Mouse (Mus musculus) hindbrain, embryonic 11.5 days (tissue): ENCODE data around the gene Xpnpep3. TPM values are rescaled to one million over a fixed set of nuclear protein-coding genes. Genes with fewer than 3 reads are reported as not detected.
"Not testable (repeated sequence)": the region's sequence is repeated elsewhere in the genome, so short reads cannot be mapped to it uniquely, and the experiment has no call there.

Experiments
- ATAC-seq: fragments of 200-750 bp; cut with Nextera tagmentation; 2 replicates; pipeline ENCODE4 v1.8.0; 2017; ENCODE audit warnings: mild to moderate bottlenecking, moderate TSS enrichment, moderate library complexity; ENCODE audit not compliant: low FRiP score
- DNase-seq: peaks from one replicate; pipeline ENCODE4 v3.0.0-alpha.2; 2015; ENCODE audit warnings: low spot score
- H3K27ac ChIP-seq: fragments of 300-500 bp; sonication (generic); 2 replicates; pipeline ENCODE4 v1.5.1; 2014; ENCODE audit warnings: mild to moderate bottlenecking, low read depth, low read length
- H3K27me3 ChIP-seq: fragments of 300-500 bp; sonication (generic); 2 replicates; pipeline ENCODE4 v1.6.1; 2014; ENCODE audit warnings: mild to moderate bottlenecking, low read length, moderate library complexity, mixed read lengths; ENCODE audit not compliant: control insufficient read depth, insufficient read depth
- H3K36me3 ChIP-seq: fragments of 300-500 bp; sonication (generic); 2 replicates; pipeline ENCODE4 v1.6.1; 2014; ENCODE audit warnings: mild to moderate bottlenecking, low read length, moderate library complexity, mixed read lengths; ENCODE audit not compliant: control insufficient read depth, insufficient read depth
- H3K4me1 ChIP-seq: fragments of 300-500 bp; sonication (generic); replicated peaks from 2 replicates; pipeline ENCODE4 v1.6.1; 2014; ENCODE audit warnings: low read length, mixed read lengths; ENCODE audit not compliant: control insufficient read depth, insufficient read depth
- H3K4me2 ChIP-seq: fragments of 300-500 bp; sonication (generic); replicated peaks from 2 replicates; pipeline ENCODE4 v1.6.1; 2014; ENCODE audit warnings: mild to moderate bottlenecking, low read depth, low read length
- H3K4me3 ChIP-seq: fragments of 300-500 bp; sonication (generic); 2 replicates; pipeline ENCODE4 v1.5.1; 2014; ENCODE audit warnings: low read depth, low read length
- H3K9ac ChIP-seq: fragments of 300-500 bp; sonication (generic); 2 replicates; pipeline ENCODE4 v1.6.1; 2014; ENCODE audit warnings: low read depth, low read length
- H3K9me3 ChIP-seq: fragments of 300-500 bp; sonication (generic); 2 replicates; pipeline ENCODE4 v1.6.1; 2016; ENCODE audit warnings: low read length; ENCODE audit not compliant: control insufficient read depth
- WGBS: fragments of 180-500 bp; shearing (Covaris S2); extraction: QIAGEN DNeasy Blood & Tissue Kit; methylation state at CpG from one replicate; pipeline ENCODE4 v1.1.7; 2014; 5-methylcytosine and 5-hydroxymethylcytosine counted together
- polyA plus RNA-seq: library from polyadenylated mRNA; unstranded; fragments of >200 nt; fragmentation: Nextera tagmentation; extraction: Ambion mirVana; gene quantifications from 2 replicates; pipeline ENCODE4 v1.2.1, GENCODE M21; 2014

Xpnpep3 gene
- polyA plus RNA-seq, 1 experiment from 2014 or later, result 6.8 TPM

- H3K4me2 ChIP-seq, result no peak overlapping the region
- WGBS, result 86% methylated on average over 2 of the region's 2 CpGs
- ATAC-seq (no peak), DNase-seq (no peak)
- H3K27ac ChIP-seq, result no peak overlapping the region
- H3K36me3 ChIP-seq, result peaks cover 11% of the 10 kb centered on the region
- H3K4me1 ChIP-seq, result no peaks in the 10 kb centered on the region
- no peaks in the 10 kb centered on the region for H3K9me3 ChIP-seq
- no peak overlapping the region for H3K9ac ChIP-seq
- H3K4me3 ChIP-seq, result no peak overlapping the region
- H3K27me3 ChIP-seq, result no peaks in the 10 kb centered on the region
These were observed 21.1 kb upstream of the Xpnpep3 start for GRCm38 (mm10) chr15:81378845-81379244.

GRCm38 (mm10) chr15:81386327-81386726 is 13.6 kb upstream of the Xpnpep3 start:
- no peaks in the 10 kb centered on the region for H3K27me3 ChIP-seq
- H3K4me2 ChIP-seq, result no peak overlapping the region
- H3K4me1 ChIP-seq, result no peaks in the 10 kb centered on the region
- H3K36me3 ChIP-seq, result peaks cover 8% of the 10 kb centered on the region; the same call in 1 of the 2 replicates
- ATAC-seq (no peak), DNase-seq (no peak)
- no peak overlapping the region for H3K27ac ChIP-seq
- no peak overlapping the region for H3K4me3 ChIP-seq
- H3K9me3 ChIP-seq, result no peaks in the 10 kb centered on the region
- H3K9ac ChIP-seq, result no peak overlapping the region
- WGBS, result 98% methylated on average over 5 of the region's 5 CpGs

- no peaks in the 10 kb centered on the region for H3K27me3 ChIP-seq
- H3K9ac ChIP-seq, result no peak overlapping the region
- H3K4me3 ChIP-seq, result no peak overlapping the region
- H3K9me3 ChIP-seq, result no peaks in the 10 kb centered on the region
- H3K4me2 ChIP-seq, result no peak overlapping the region
- no peaks in the 10 kb centered on the region for H3K36me3 ChIP-seq
- no peak overlapping the region for H3K27ac ChIP-seq
- no peaks in the 10 kb centered on the region for H3K4me1 ChIP-seq
- ATAC-seq (no peak), DNase-seq (no peak)
These were observed 6.9 kb upstream of the Xpnpep3 start for GRCm38 (mm10) chr15:81392997-81393396.

- H3K36me3 ChIP-seq, result no peaks in the 10 kb centered on the region
- no peak overlapping the region for H3K4me3 ChIP-seq
- no peak for DNase-seq
- 93% methylated on average over 8 of the region's 8 CpGs for WGBS
- H3K27me3 ChIP-seq, result no peaks in the 10 kb centered on the region
- H3K9ac ChIP-seq, result no peak overlapping the region
- ATAC-seq, result no peak
- no peaks in the 10 kb centered on the region; the same call in 1 of the 2 replicates for H3K4me1 ChIP-seq
- no peak overlapping the region for H3K4me2 ChIP-seq
- H3K9me3 ChIP-seq, result no peaks in the 10 kb centered on the region
- no peak overlapping the region for H3K27ac ChIP-seq
These were observed 5.6 kb upstream of the Xpnpep3 start for GRCm38 (mm10) chr15:81394211-81394915.

GRCm38 (mm10) chr15:81398189-81398588 is 1.7 kb upstream of the Xpnpep3 start:
- no peaks in the 10 kb centered on the region for H3K9me3 ChIP-seq
- H3K4me2 ChIP-seq, result peak overlapping the region; percentile 88
- peak overlapping the region; percentile 92 for H3K4me3 ChIP-seq
- ATAC-seq (no peak), DNase-seq (no peak)
- H3K4me1 ChIP-seq, result no peaks in the 10 kb centered on the region; the same call in 1 of the 2 replicates
- H3K27me3 ChIP-seq, result no peaks in the 10 kb centered on the region
- H3K9ac ChIP-seq, result no peak overlapping the region
- no peak overlapping the region for H3K27ac ChIP-seq
- no peaks in the 10 kb centered on the region for H3K36me3 ChIP-seq

- H3K27me3 ChIP-seq, result no peaks in the 10 kb centered on the region
- no peak; the same call in 1 of the 2 replicates for ATAC-seq
- H3K9me3 ChIP-seq, result no peaks in the 10 kb centered on the region
These were observed 671 bp upstream of the Xpnpep3 start for GRCm38 (mm10) chr15:81399297-81399637.

GRCm38 (mm10) chr15:81405008-81405407 is 5.1 kb downstream of the Xpnpep3 start:
- Histone ChIP-seq H3K36me3 (no peaks in the 10 kb centered on the region), H3K4me1 (no peaks in the 10 kb centered on the region), H3K9me3 (no peaks in the 10 kb centered on the region), H3K27me3 (no peaks in the 10 kb centered on the region), H3K4me3 (no peak overlapping the region), H3K27ac (no peak overlapping the region), H3K4me2 (no peak overlapping the region), H3K9ac (no peak overlapping the region)
- ATAC-seq (no peak), DNase-seq (no peak)
- WGBS, result 87% methylated on average over 3 of the region's 3 CpGs

More at GRCm38 (mm10) chr15:81399297-81399637, 671 bp upstream of the Xpnpep3 start:
- H3K27ac ChIP-seq, result peak overlapping the region; percentile 88
- no peaks in the 10 kb centered on the region; the same call in 1 of the 2 replicates for H3K4me1 ChIP-seq
- no peak for DNase-seq
- H3K4me2 ChIP-seq, result peak overlapping the region; percentile 88
- under 1% methylated on average over 21 of the region's 21 CpGs for WGBS
- peak overlapping the region; percentile 91 for H3K9ac ChIP-seq
- no peaks in the 10 kb centered on the region for H3K36me3 ChIP-seq
- H3K4me3 ChIP-seq, result peak overlapping the region; percentile 92

GRCm38 (mm10) chr15:81408199-81408598 is 8.3 kb downstream of the Xpnpep3 start, which contains the start of gene Dnajb7:
Gene Dnajb7, minus strand, starts transcription at chr15:81408299.
- ATAC-seq, result no peak

GRCm38 (mm10) chr15:81416763-81417310 is 16.9 kb downstream of the Xpnpep3 start:
- H3K36me3 ChIP-seq, H3K27ac ChIP-seq, H3K9ac ChIP-seq, H3K4me1 ChIP-seq, H3K9me3 ChIP-seq, H3K4me3 ChIP-seq, H3K27me3 ChIP-seq: not testable (repeated sequence)
- DNase-seq, result peak; percentile 53
- peak; percentile 56; the same call in 1 of the 2 replicates for ATAC-seq
- 13% methylated on average over 22 of the region's 22 CpGs for WGBS
- peak overlapping the region; percentile 28 for H3K4me2 ChIP-seq

More at GRCm38 (mm10) chr15:81408199-81408598, 8.3 kb downstream of the Xpnpep3 start, which contains the start of gene Dnajb7:
- no peak within 1 kb of the TSS for H3K4me3 ChIP-seq
- no peaks in the 10 kb centered on the region for H3K4me1 ChIP-seq
- no peaks in the 10 kb centered on the region for H3K27me3 ChIP-seq
- WGBS, result 91% methylated on average over 1 of the region's 1 CpGs
- no peak for DNase-seq
- no peak within 1 kb of the TSS for H3K9ac ChIP-seq
- H3K9me3 ChIP-seq, result no peaks in the 10 kb centered on the region
- H3K4me2 ChIP-seq, result no peak within 1 kb of the TSS
- no peak within 1 kb of the TSS for H3K27ac ChIP-seq
- no peaks in the 10 kb centered on the region for H3K36me3 ChIP-seq
